In genomic region chr19:10037534-10037933, GRCm38 (mm10) we compare ENCODE assay signal across 25 mouse cellular contexts. TPM values are rescaled to one million over a fixed set of nuclear protein-coding genes. Genes with fewer than 3 reads are reported as not detected.
A peak's percentile ranks its signal among the peaks of the same experiment; 100 is the strongest.
DNase-seq lines count a peak whose midpoint lies in the region; ATAC-seq lines count a peak whose summit lies in the region.
"Had no signal": no experiment of that assay in that cellular context is flagged by ENCODE, and none has a peak within 500 bp of the region (broad histone marks: within the 10 kb centered on the region; RNA-seq: fewer than 3 reads in every experiment).

No protein-coding gene starts in this region.

- H3K4me1 ChIP-seq in kidney, embryonic 15.5 days, result peaks cover 45% of the 10 kb centered on the region

- 38% methylated on average over 2 of the region's 2 CpGs for WGBS in kidney, embryonic 15.5 days

- no peaks in the 10 kb centered on the region for H3K36me3 ChIP-seq in kidney, embryonic 15.5 days
- H3K36me3 ChIP-seq: midbrain, embryonic 13.5 days; neural tube, embryonic 13.5 days had no signal

- H3K27ac ChIP-seq in kidney, embryonic 15.5 days, result no peak overlapping the region
- H3K27ac ChIP-seq: limb, embryonic 10.5 days; limb, embryonic 15.5 days; liver, embryonic 13.5 days; macrophage; midbrain, embryonic 13.5 days; neural tube, embryonic 13.5 days had no signal

- H3K9ac ChIP-seq in kidney, embryonic 15.5 days, result no peak overlapping the region
- H3K9ac ChIP-seq: limb, embryonic 15.5 days; liver, embryonic 13.5 days; midbrain, embryonic 13.5 days; neural tube, embryonic 13.5 days had no signal

- DNase-seq in kidney, adult 18-20 months, result peak; percentile 32
- peak; percentile 41 for DNase-seq in retina, postnatal 1 day
- no peak for DNase-seq in retina, embryonic 14.5 days (ENCODE audit: low spot score)
- peak; percentile 68 to 72 for DNase-seq in kidney, postnatal 25 days
- DNase-seq in spleen, adult 18-20 months, result no peak
- DNase-seq in cerebellum, adult 9-10 months, result no peak
- DNase-seq: adrenal gland, postnatal 36 days; cerebellum, adult 2 months; cerebellum, postnatal 25 days; gastrocnemius, postnatal 14 days; heart, postnatal 14 days; layer of hippocampus, adult 9-11 months; liver, embryonic 13.5 days; lung, postnatal 10 days; thymus, adult 2 months; thymus, postnatal 36 days had no signal

- H3K4me2 ChIP-seq in kidney, embryonic 15.5 days, result no peak overlapping the region
- H3K4me2 ChIP-seq: limb, embryonic 15.5 days; liver, embryonic 13.5 days; midbrain, embryonic 13.5 days; neural tube, embryonic 13.5 days had no signal

- H3K27me3 ChIP-seq in kidney, embryonic 15.5 days, result no peaks in the 10 kb centered on the region
- H3K27me3 ChIP-seq: limb, embryonic 15.5 days; neural tube, embryonic 13.5 days; Patski had no signal

- no peaks in the 10 kb centered on the region for H3K9me3 ChIP-seq in kidney, embryonic 15.5 days (replicated peaks)
- H3K9me3 ChIP-seq: limb, embryonic 10.5 days; limb, embryonic 15.5 days; liver, embryonic 13.5 days; midbrain, embryonic 13.5 days; neural tube, embryonic 13.5 days had no signal

- ATAC-seq in kidney, embryonic 15.5 days (replicated peaks; ENCODE audit: low FRiP score), result no peak
- ATAC-seq: forebrain, embryonic 14.5 days; hindbrain, embryonic 16.5 days; midbrain, embryonic 13.5 days; Patski had no signal

- no peak overlapping the region for H3K4me3 ChIP-seq in kidney, embryonic 15.5 days (replicated peaks)
- H3K4me3 ChIP-seq: limb, embryonic 10.5 days; limb, embryonic 15.5 days; liver, embryonic 13.5 days; midbrain, embryonic 13.5 days; neural tube, embryonic 13.5 days had no signal

RNA-seq across cellular contexts. Expression of gene Fads3, which starts 3.8 kb away (rescaled TPM):
- 21.5 and 22.3 TPM in 2 replicates for polyA plus RNA-seq in kidney, embryonic 15.5 days (2015; fragmentation: Nextera tagmentation; extraction: Ambion mirVana)

RNA-seq across cellular contexts. Expression of gene Rab3il1, which starts 36.1 kb away (rescaled TPM):
- polyA plus RNA-seq in kidney, embryonic 15.5 days (2015; fragmentation: Nextera tagmentation; extraction: Ambion mirVana), result 28.0 and 34.3 TPM in 2 replicates

RNA-seq across cellular contexts. Expression of gene Best1, which starts 36.1 kb away (rescaled TPM):
- polyA plus RNA-seq in kidney, embryonic 15.5 days (2015; fragmentation: Nextera tagmentation; extraction: Ambion mirVana), result 1.4 and 1.7 TPM in 2 replicates
- polyA plus RNA-seq: Patski had no signal

RNA-seq across cellular contexts. Expression of gene Fth1, which starts 57.1 kb away (rescaled TPM):
- polyA plus RNA-seq in kidney, embryonic 15.5 days (2015; fragmentation: Nextera tagmentation; extraction: Ambion mirVana), result 1,594 and 1,598 TPM in 2 replicates

Comparison
In these comparisons a context has a peak if more than half of its experiments do, and no peak if none do; other contexts are left out.
1. DNase-seq: peak in kidney, adult 18-20 months (single experiment), retina, postnatal 1 day (single experiment) and kidney, postnatal 25 days (2 of 2); none in retina, embryonic 14.5 days (single experiment), spleen, adult 18-20 months (0 of 2) and cerebellum, adult 9-10 months (single experiment).